Mouse (Mus musculus) embryonic facial prominence, embryonic 14.5 days (tissue): ENCODE data around the gene Npepl1. TPM values are rescaled to one million over a fixed set of nuclear protein-coding genes. Genes with fewer than 3 reads are reported as not detected.

Source experiments
- ATAC-seq: fragments of 200-750 bp; cut with Nextera tagmentation; 2 replicates; pipeline ENCODE4 v1.8.0; 2017; ENCODE audit warnings: low read depth, moderate number of reproducible peaks, moderate TSS enrichment
- DNase-seq: peaks from one replicate; pipeline ENCODE4 v3.0.0-alpha.2; 2015; ENCODE audit warnings: low spot score
- H3K27ac ChIP-seq: fragments of 300-500 bp; sonication (generic); replicated peaks from 2 replicates; pipeline ENCODE4 v1.5.1; 2014; ENCODE audit warnings: low read depth, mild to moderate bottlenecking, low read length, moderate library complexity
- H3K27me3 ChIP-seq: fragments of 300-500 bp; sonication (generic); replicated peaks from 2 replicates; pipeline ENCODE4 v1.6.1; 2014; ENCODE audit warnings: low read length; ENCODE audit not compliant: control insufficient read depth, insufficient read depth
- H3K36me3 ChIP-seq: fragments of 300-500 bp; sonication (generic); 2 replicates; pipeline ENCODE4 v1.6.1; 2014; ENCODE audit warnings: low read length, mixed read lengths; ENCODE audit not compliant: control insufficient read depth, insufficient read depth
- H3K4me1 ChIP-seq: fragments of 300-500 bp; sonication (generic); 2 replicates; pipeline ENCODE4 v1.6.1; 2014; ENCODE audit warnings: antibody characterized with exemption, low read length; ENCODE audit not compliant: control insufficient read depth, insufficient read depth
- H3K4me2 ChIP-seq: fragments of 300-500 bp; sonication (generic); 2 replicates; pipeline ENCODE4 v1.6.1; 2014; ENCODE audit warnings: low read depth, mild to moderate bottlenecking, low read length, moderate library complexity, mixed read lengths
- H3K4me3 ChIP-seq: fragments of 300-500 bp; sonication (generic); 2 replicates; pipeline ENCODE4 v1.5.1; 2014; ENCODE audit warnings: low read depth, mild to moderate bottlenecking, low read length
- H3K9ac ChIP-seq: fragments of 300-500 bp; sonication (generic); 2 replicates; pipeline ENCODE4 v1.6.1; 2014; ENCODE audit warnings: low read depth, mild to moderate bottlenecking, low read length, moderate library complexity, mixed read lengths
- H3K9me3 ChIP-seq: fragments of 300-500 bp; sonication (generic); 2 replicates; pipeline ENCODE4 v1.6.1; 2016; ENCODE audit warnings: low read length; ENCODE audit not compliant: control insufficient read depth
- WGBS: fragments of 180-500 bp; shearing (Covaris S2); extraction: QIAGEN DNeasy Blood & Tissue Kit; methylation state at CpG from one replicate; pipeline ENCODE4 v1.1.7; 2014; 5-methylcytosine and 5-hydroxymethylcytosine counted together
- polyA plus RNA-seq: library from polyadenylated mRNA; unstranded; fragments of >200 nt; fragmentation: Nextera tagmentation; extraction: Ambion mirVana; gene quantifications from 2 replicates; pipeline ENCODE4 v1.2.1, GENCODE M21; 2014

Gene Npepl1
- polyA plus RNA-seq, 1 experiment from 2014 or later: 79.9 TPM

GRCm38 (mm10) chr2:174118141-174118540, 8.0 kb downstream of the Npepl1 start:
- peaks cover 80% of the 10 kb centered on the region for H3K36me3 ChIP-seq
- no peak overlapping the region for H3K9ac ChIP-seq
- WGBS: 46% methylated on average over 11 of the region's 11 CpGs
- no peaks in the 10 kb centered on the region for H3K27me3 ChIP-seq
- H3K9me3 ChIP-seq: no peaks in the 10 kb centered on the region
- DNase-seq (peak; percentile 52), ATAC-seq (no peak)
- no peak overlapping the region for H3K4me2 ChIP-seq
- no peak overlapping the region for H3K27ac ChIP-seq
- H3K4me3 ChIP-seq: no peak overlapping the region
- H3K4me1 ChIP-seq: 0 out of 2 replicates have a peak, but pooled peaks cover 5% of the 10 kb centered on the region

- WGBS: 96% methylated on average over 11 of the region's 11 CpGs
- Histone ChIP-seq H3K27ac (no peak overlapping the region), H3K27me3 (no peaks in the 10 kb centered on the region), H3K4me1 (0 out of 2 replicates have a peak, but pooled peaks cover 5% of the 10 kb centered on the region), H3K9me3 (peaks cover 2% of the 10 kb centered on the region), H3K36me3 (peaks cover 85% of the 10 kb centered on the region), H3K9ac (no peak overlapping the region), H3K4me2 (no peak overlapping the region), H3K4me3 (no peak overlapping the region)
- no peak for ATAC-seq
- DNase-seq: no peak
These were observed 9.1 kb downstream of the Npepl1 start for GRCm38 (mm10) chr2:174119259-174119658.

GRCm38 (mm10) chr2:174120631-174121030, 10.5 kb downstream of the Npepl1 start:
- no peak for ATAC-seq
- Histone ChIP-seq H3K27me3 (no peaks in the 10 kb centered on the region), H3K27ac (no peak overlapping the region), H3K36me3 (peaks cover 88% of the 10 kb centered on the region), H3K4me3 (no peak overlapping the region), H3K9me3 (peaks cover 12% of the 10 kb centered on the region), H3K4me1 (0 out of 2 replicates have a peak, but pooled peaks cover 5% of the 10 kb centered on the region), H3K4me2 (no peak overlapping the region), H3K9ac (no peak overlapping the region)
- WGBS: 94% methylated on average over 19 of the region's 19 CpGs
- no peak for DNase-seq

GRCm38 (mm10) chr2:174121411-174121947, 11.3 kb downstream of the Npepl1 start:
- Histone ChIP-seq H3K9ac (no peak overlapping the region), H3K4me3 (no peak overlapping the region), H3K9me3 (peaks cover 12% of the 10 kb centered on the region), H3K36me3 (peaks cover 82% of the 10 kb centered on the region), H3K4me2 (no peak overlapping the region), H3K4me1 (0 out of 2 replicates have a peak, but pooled peaks cover 5% of the 10 kb centered on the region), H3K27ac (no peak overlapping the region), H3K27me3 (no peaks in the 10 kb centered on the region)
- ATAC-seq (no peak), DNase-seq (no peak)
- 46% methylated on average over 11 of the region's 12 CpGs for WGBS

- ATAC-seq (no peak), DNase-seq (no peak)
- peaks cover 73% of the 10 kb centered on the region for H3K36me3 ChIP-seq
- no peak overlapping the region for H3K4me3 ChIP-seq
- H3K4me1 ChIP-seq: 0 out of 2 replicates have a peak, but pooled peaks cover 5% of the 10 kb centered on the region
- peaks cover 12% of the 10 kb centered on the region for H3K9me3 ChIP-seq
- H3K4me2 ChIP-seq: no peak overlapping the region
- H3K27me3 ChIP-seq: no peaks in the 10 kb centered on the region
- WGBS: 100% methylated on average over 2 of the region's 2 CpGs
- H3K9ac ChIP-seq: no peak overlapping the region
- no peak overlapping the region for H3K27ac ChIP-seq
These were observed 12.2 kb downstream of the Npepl1 start for GRCm38 (mm10) chr2:174122331-174122730.

GRCm38 (mm10) chr2:174123731-174124130, 13.6 kb downstream of the Npepl1 start:
- Histone ChIP-seq H3K36me3 (peaks cover 59% of the 10 kb centered on the region), H3K9me3 (peaks cover 12% of the 10 kb centered on the region), H3K4me3 (no peak overlapping the region), H3K27ac (no peak overlapping the region), H3K27me3 (no peaks in the 10 kb centered on the region), H3K9ac (no peak overlapping the region), H3K4me1 (0 out of 2 replicates have a peak, but pooled peaks cover 5% of the 10 kb centered on the region), H3K4me2 (no peak overlapping the region)
- no peak for ATAC-seq
- WGBS: 46% methylated on average over 3 of the region's 3 CpGs
- no peak for DNase-seq

GRCm38 (mm10) chr2:174126522-174127375, 16.6 kb downstream of the Npepl1 start:
- Histone ChIP-seq H3K27ac (peak overlapping the region; percentile 41; the same call in 1 of the 2 replicates), H3K9ac (no peak overlapping the region), H3K4me2 (peak overlapping the region; percentile 34), H3K36me3 (peaks cover 30% of the 10 kb centered on the region), H3K4me3 (peak overlapping the region; percentile 6; the same call in 1 of the 2 replicates), H3K4me1 (0 out of 2 replicates have a peak, but pooled peaks cover 5% of the 10 kb centered on the region), H3K9me3 (peaks cover 12% of the 10 kb centered on the region), H3K27me3 (no peaks in the 10 kb centered on the region)
- ATAC-seq (peak; percentile 88), DNase-seq (peak; percentile 92)
- 6% methylated on average over 16 of the region's 21 CpGs for WGBS

- peak overlapping the region; percentile 34 for H3K4me2 ChIP-seq
These were observed 17.2 kb downstream of the Npepl1 start for GRCm38 (mm10) chr2:174127376-174127713.

More at GRCm38 (mm10) chr2:174127376-174127713, 17.2 kb downstream of the Npepl1 start:
- Histone ChIP-seq H3K36me3 (peaks cover 24% of the 10 kb centered on the region), H3K4me3 (no peak overlapping the region), H3K9ac (no peak overlapping the region), H3K4me1 (0 out of 2 replicates have a peak, but pooled peaks cover 5% of the 10 kb centered on the region), H3K27ac (no peak overlapping the region), H3K27me3 (no peaks in the 10 kb centered on the region), H3K9me3 (peaks cover 12% of the 10 kb centered on the region)
- 16% methylated on average over 6 of the region's 6 CpGs for WGBS
- ATAC-seq: peak; percentile 42; the same call in 1 of the 2 replicates
- DNase-seq: no peak
